Mouse (Mus musculus): ENCODE data around the gene Tbc1d2. TPM values are rescaled to one million over a fixed set of nuclear protein-coding genes. Genes with fewer than 3 reads are reported as not detected.
A peak's percentile ranks its signal among the peaks of the same experiment; 100 is the strongest.

Gene Tbc1d2
- polyA plus RNA-seq, 1 experiment from 2014 or later = 6.7 TPM

- 63% methylated on average over 6 of the region's 6 CpGs for WGBS
- ATAC-seq (no peak; the same call in 1 of the 2 replicates), DNase-seq (ENCODE audit: low spot score) (peak; percentile 48)
- Histone ChIP-seq H3K4me3 (ENCODE audit: low read depth, low read length) (no peak overlapping the region), H3K4me1 (ENCODE audit: insufficient read depth, low read depth, low read length) (no peaks in the 10 kb centered on the region; the same call in 1 of the 2 replicates), H3K9me3 (ENCODE audit: low read length) (no peaks in the 10 kb centered on the region), H3K27ac (ENCODE audit: low read length) (no peak overlapping the region), H3K36me3 (ENCODE audit: insufficient read depth, low read length) (no peaks in the 10 kb centered on the region), H3K27me3 (replicated peaks; ENCODE audit: insufficient read depth, low read length) (no peaks in the 10 kb centered on the region), H3K4me2 (replicated peaks; ENCODE audit: low read depth, low read length) (no peak overlapping the region), H3K9ac (replicated peaks; ENCODE audit: low read depth) (no peak overlapping the region)
- TF ChIP-seq CTCF (IDR thresholded peaks at IDR 0.05) (peak; percentile 68), EP300 (IDR thresholded peaks at IDR 0.05) (no peak)
These were observed 32.6 kb downstream of the Tbc1d2 start for GRCm38 (mm10) chr4:46617408-46617807.

GRCm38 (mm10) chr4:46614641-46615040, 35.4 kb downstream of the Tbc1d2 start:
- no peak overlapping the region for H3K4me2 ChIP-seq (replicated peaks; ENCODE audit: low read depth, low read length)
- H3K4me1 ChIP-seq (ENCODE audit: insufficient read depth, low read depth, low read length) = no peaks in the 10 kb centered on the region; the same call in 1 of the 2 replicates
- DNase-seq (ENCODE audit: low spot score) (no peak), ATAC-seq (no peak)
- H3K9me3 ChIP-seq (ENCODE audit: low read length) = no peaks in the 10 kb centered on the region
- H3K27me3 ChIP-seq (replicated peaks; ENCODE audit: insufficient read depth, low read length) = no peaks in the 10 kb centered on the region
- no peak overlapping the region for H3K9ac ChIP-seq (replicated peaks; ENCODE audit: low read depth)
- no peak overlapping the region for H3K4me3 ChIP-seq (ENCODE audit: low read depth, low read length)
- TF ChIP-seq CTCF (IDR thresholded peaks at IDR 0.05) (no peak), EP300 (IDR thresholded peaks at IDR 0.05) (no peak)
- no peaks in the 10 kb centered on the region for H3K36me3 ChIP-seq (ENCODE audit: insufficient read depth, low read length)
- no peak overlapping the region for H3K27ac ChIP-seq (ENCODE audit: low read length)
- WGBS = 65% methylated on average over 9 of the region's 9 CpGs

GRCm38 (mm10) chr4:46613618-46614017, 36.4 kb downstream of the Tbc1d2 start:
- H3K27me3 ChIP-seq (replicated peaks; ENCODE audit: insufficient read depth, low read length) = no peaks in the 10 kb centered on the region
- 62% methylated on average over 12 of the region's 12 CpGs for WGBS

GRCm38 (mm10) chr4:46611181-46611580, 38.8 kb downstream of the Tbc1d2 start:
- TF ChIP-seq EP300 (IDR thresholded peaks at IDR 0.05) = no peak
- TF ChIP-seq CTCF (IDR thresholded peaks at IDR 0.05) = peak; percentile 99
- ATAC-seq = peak; percentile 68

More at GRCm38 (mm10) chr4:46613618-46614017, 36.4 kb downstream of the Tbc1d2 start:
- ATAC-seq = no peak
- H3K9me3 ChIP-seq (ENCODE audit: low read length) = no peaks in the 10 kb centered on the region
- TF ChIP-seq CTCF (IDR thresholded peaks at IDR 0.05) = no peak
- no peak for TF ChIP-seq EP300 (IDR thresholded peaks at IDR 0.05)
- no peak overlapping the region for H3K9ac ChIP-seq (replicated peaks; ENCODE audit: low read depth)
- H3K4me1 ChIP-seq (ENCODE audit: insufficient read depth, low read depth, low read length) = no peaks in the 10 kb centered on the region; the same call in 1 of the 2 replicates
- no peak for DNase-seq (ENCODE audit: low spot score)
- H3K4me2 ChIP-seq (replicated peaks; ENCODE audit: low read depth, low read length) = no peak overlapping the region
- no peak overlapping the region for H3K4me3 ChIP-seq (ENCODE audit: low read depth, low read length)
- H3K36me3 ChIP-seq (ENCODE audit: insufficient read depth, low read length) = no peaks in the 10 kb centered on the region
- H3K27ac ChIP-seq (ENCODE audit: low read length) = no peak overlapping the region

GRCm38 (mm10) chr4:46607601-46608000, 42.4 kb downstream of the Tbc1d2 start:
- no peak overlapping the region for H3K4me2 ChIP-seq (replicated peaks; ENCODE audit: low read depth, low read length)
- WGBS = 73% methylated on average over 3 of the region's 3 CpGs

More at GRCm38 (mm10) chr4:46611181-46611580, 38.8 kb downstream of the Tbc1d2 start:
- H3K9me3 ChIP-seq (ENCODE audit: low read length) = no peaks in the 10 kb centered on the region
- H3K4me1 ChIP-seq (ENCODE audit: insufficient read depth, low read depth, low read length) = no peaks in the 10 kb centered on the region
- no peak overlapping the region for H3K4me2 ChIP-seq (replicated peaks; ENCODE audit: low read depth, low read length)
- H3K4me3 ChIP-seq (ENCODE audit: low read depth, low read length) = no peak overlapping the region
- peak; percentile 87 for DNase-seq (ENCODE audit: low spot score)
- no peak overlapping the region for H3K9ac ChIP-seq (replicated peaks; ENCODE audit: low read depth)
- H3K36me3 ChIP-seq (ENCODE audit: insufficient read depth, low read length) = no peaks in the 10 kb centered on the region
- H3K27me3 ChIP-seq (replicated peaks; ENCODE audit: insufficient read depth, low read length) = no peaks in the 10 kb centered on the region
- 2% methylated on average over 4 of the region's 4 CpGs for WGBS
- H3K27ac ChIP-seq (ENCODE audit: low read length) = no peak overlapping the region

GRCm38 (mm10) chr4:46605451-46605850, 44.6 kb downstream of the Tbc1d2 start:
- peaks cover 16% of the 10 kb centered on the region for H3K27me3 ChIP-seq (replicated peaks; ENCODE audit: insufficient read depth, low read length)
- H3K4me1 ChIP-seq (ENCODE audit: insufficient read depth, low read depth, low read length) = peaks cover 5% of the 10 kb centered on the region; the same call in 1 of the 2 replicates
- no peak for TF ChIP-seq CTCF (IDR thresholded peaks at IDR 0.05)
- no peak for TF ChIP-seq EP300 (IDR thresholded peaks at IDR 0.05)
- ATAC-seq (no peak), DNase-seq (ENCODE audit: low spot score) (no peak)
- no peaks in the 10 kb centered on the region for H3K9me3 ChIP-seq (ENCODE audit: low read length)
- H3K27ac ChIP-seq (ENCODE audit: low read length) = no peak overlapping the region
- no peak overlapping the region for H3K4me3 ChIP-seq (ENCODE audit: low read depth, low read length)
- no peak overlapping the region for H3K9ac ChIP-seq (replicated peaks; ENCODE audit: low read depth)
- no peak overlapping the region for H3K4me2 ChIP-seq (replicated peaks; ENCODE audit: low read depth, low read length)
- 56% methylated on average over 11 of the region's 11 CpGs for WGBS
- no peaks in the 10 kb centered on the region for H3K36me3 ChIP-seq (ENCODE audit: insufficient read depth, low read length)

More at GRCm38 (mm10) chr4:46607601-46608000, 42.4 kb downstream of the Tbc1d2 start:
- Histone ChIP-seq H3K4me3 (ENCODE audit: low read depth, low read length) (no peak overlapping the region), H3K36me3 (ENCODE audit: insufficient read depth, low read length) (no peaks in the 10 kb centered on the region), H3K9ac (replicated peaks; ENCODE audit: low read depth) (no peak overlapping the region), H3K27ac (ENCODE audit: low read length) (no peak overlapping the region), H3K9me3 (ENCODE audit: low read length) (no peaks in the 10 kb centered on the region), H3K4me1 (ENCODE audit: insufficient read depth, low read depth, low read length) (no peaks in the 10 kb centered on the region), H3K27me3 (replicated peaks; ENCODE audit: insufficient read depth, low read length) (0 out of 2 replicates have a peak, but pooled peaks cover 3% of the 10 kb centered on the region)
- ATAC-seq (no peak), DNase-seq (ENCODE audit: low spot score) (no peak)
- TF ChIP-seq EP300 (IDR thresholded peaks at IDR 0.05) = no peak
- no peak for TF ChIP-seq CTCF (IDR thresholded peaks at IDR 0.05)

All from lung, postnatal 0 days (tissue).